Mouse (Mus musculus) testis, adult 2 months (tissue): ENCODE measurements around the gene Frmd4a.

ENCODE experiments used
- CTCF ChIP-seq: fragments of 200-500 bp; IDR thresholded peaks from 2 replicates; pipeline ENCODE4 v1.5.1; 2012; ENCODE audit warnings: low read depth, mild to moderate bottlenecking, inconsistent platforms, low read length, moderate library complexity; ENCODE audit not compliant: control insufficient read depth, insufficient read depth, insufficient replicate concordance
- POLR2A ChIP-seq: fragments of 200-500 bp; IDR thresholded peaks from 2 replicates; pipeline ENCODE4 v1.6.1; 2012; ENCODE audit warnings: low read depth, mild to moderate bottlenecking, inconsistent platforms, low read length, moderate library complexity; ENCODE audit not compliant: control insufficient read depth

GRCm38 (mm10) chr2:4547003-4547662, 529.6 kb downstream of the Frmd4a start:
- TF ChIP-seq POLR2A (no peak), CTCF (no peak)
